Mouse (Mus musculus) ES-Bruce4 (cell line): ENCODE results near the gene Wee2.

Source experiments
- CTCF ChIP-seq: IDR thresholded peaks from one replicate; pipeline ENCODE4 v1.8.1; 2011; ENCODE audit warnings: low read depth, low read length
- POLR2A ChIP-seq: IDR thresholded peaks from one replicate; pipeline ENCODE4 v1.8.1; 2011; ENCODE audit warnings: low read length; ENCODE audit not compliant: insufficient read depth

GRCm38 (mm10) chr6:40441276-40441675 lies 2.4 kb downstream of the Wee2 start:
- TF ChIP-seq CTCF (no peak), POLR2A (no peak)
